Mouse (Mus musculus): ENCODE data around the gene Epha1. TPM values are rescaled to one million over a fixed set of nuclear protein-coding genes. Genes with fewer than 3 reads are reported as not detected.

Epha1 gene
- total RNA-seq (2018; cell fraction: chromatin; rRNA removed), result under 1 TPM in 2 of 26 experiments, not detected in 24; 0.16 to 0.25 TPM
- total RNA-seq (2018; cell fraction: cytosol; rRNA removed), result under 1 TPM in 1 of 26 experiments, not detected in 25; 0.03 TPM
- not detected for total RNA-seq (2018; cell fraction: nucleus; rRNA removed)
- polyA plus RNA-seq (2018), result not detected in 3 replicates

- H3K27ac ChIP-seq, result no peak within 1 kb of the TSS
These were observed at the start of gene Epha1 for GRCm38 (mm10) chr6:42372816-42373547. Gene Epha1, minus strand, starts transcription at chr6:42373268.

GRCm38 (mm10) chr6:42421439-42421838 is 48.4 kb upstream of the Epha1 start:
- 0% methylated on average over 2 of the region's 2 CpGs for WGBS (ENCODE audit: missing documents)
- H3K27ac ChIP-seq, result no peak overlapping the region
- no peaks in the 10 kb centered on the region for H3K36me3 ChIP-seq (ENCODE audit: inconsistent target)
- H3K79me2 ChIP-seq (ENCODE audit: inconsistent target), result no peaks in the 10 kb centered on the region
- no peak overlapping the region for H3K4me3 ChIP-seq (ENCODE audit: inconsistent target)

More at GRCm38 (mm10) chr6:42372816-42373547, at the start of gene Epha1:
- no peaks in the 10 kb centered on the region for H3K36me3 ChIP-seq (ENCODE audit: inconsistent target)
- WGBS (ENCODE audit: missing documents), result 6% methylated on average over 31 of the region's 36 CpGs
- no peak within 1 kb of the TSS for H3K4me3 ChIP-seq (ENCODE audit: inconsistent target)
- no peaks in the 10 kb centered on the region for H3K79me2 ChIP-seq (ENCODE audit: inconsistent target)

- H3K36me3 ChIP-seq (ENCODE audit: inconsistent target), result no peaks in the 10 kb centered on the region
- H3K79me2 ChIP-seq (ENCODE audit: inconsistent target), result no peaks in the 10 kb centered on the region
- WGBS (ENCODE audit: missing documents), result 35% methylated on average over 2 of the region's 2 CpGs
- no peak overlapping the region for H3K27ac ChIP-seq
- H3K4me3 ChIP-seq (ENCODE audit: inconsistent target), result no peak overlapping the region
These were observed 46.4 kb upstream of the Epha1 start for GRCm38 (mm10) chr6:42419443-42419842.

GRCm38 (mm10) chr6:42405134-42405533 is 32.1 kb upstream of the Epha1 start, which contains the start of gene Tas2r135:
Gene Tas2r135, plus strand, starts transcription at chr6:42405434.
- WGBS (ENCODE audit: missing documents), result 92% methylated on average over 2 of the region's 2 CpGs
- Histone ChIP-seq H3K4me3 (ENCODE audit: inconsistent target) (no peak within 1 kb of the TSS), H3K27ac (no peak within 1 kb of the TSS), H3K36me3 (ENCODE audit: inconsistent target) (no peaks in the 10 kb centered on the region), H3K79me2 (ENCODE audit: inconsistent target) (no peaks in the 10 kb centered on the region)

GRCm38 (mm10) chr6:42399938-42400337 is 26.9 kb upstream of the Epha1 start, which contains the start of gene Tas2r143:
Gene Tas2r143, plus strand, starts transcription at chr6:42400238.
- WGBS (ENCODE audit: missing documents), result 100% methylated on average over 1 of the region's 1 CpGs
- Histone ChIP-seq H3K27ac (no peak within 1 kb of the TSS), H3K79me2 (ENCODE audit: inconsistent target) (no peaks in the 10 kb centered on the region), H3K4me3 (ENCODE audit: inconsistent target) (no peak within 1 kb of the TSS), H3K36me3 (ENCODE audit: inconsistent target) (no peaks in the 10 kb centered on the region)

GRCm38 (mm10) chr6:42398998-42399397 is 25.9 kb upstream of the Epha1 start:
- no peak overlapping the region for H3K27ac ChIP-seq
- no peaks in the 10 kb centered on the region for H3K79me2 ChIP-seq (ENCODE audit: inconsistent target)
- no peak overlapping the region for H3K4me3 ChIP-seq (ENCODE audit: inconsistent target)
- 100% methylated on average over 1 of the region's 1 CpGs for WGBS (ENCODE audit: missing documents)
- no peaks in the 10 kb centered on the region for H3K36me3 ChIP-seq (ENCODE audit: inconsistent target)

- no peaks in the 10 kb centered on the region for H3K79me2 ChIP-seq (ENCODE audit: inconsistent target)
- H3K36me3 ChIP-seq (ENCODE audit: inconsistent target), result no peaks in the 10 kb centered on the region
- no peak overlapping the region for H3K27ac ChIP-seq
- WGBS (ENCODE audit: missing documents), result 18% methylated on average over 3 of the region's 3 CpGs
- H3K4me3 ChIP-seq (ENCODE audit: inconsistent target), result no peak overlapping the region
These were observed 25.2 kb upstream of the Epha1 start for GRCm38 (mm10) chr6:42398285-42398684.

GRCm38 (mm10) chr6:42397041-42397657 is 24.1 kb upstream of the Epha1 start:
- no peak overlapping the region for H3K27ac ChIP-seq
- WGBS (ENCODE audit: missing documents), result 40% methylated on average over 3 of the region's 3 CpGs

GRCm38 (mm10) chr6:42395960-42396809 is 23.1 kb upstream of the Epha1 start:
- 27% methylated on average over 9 of the region's 9 CpGs for WGBS (ENCODE audit: missing documents)
- no peak overlapping the region for H3K4me3 ChIP-seq (ENCODE audit: inconsistent target)
- no peaks in the 10 kb centered on the region for H3K36me3 ChIP-seq (ENCODE audit: inconsistent target)
- H3K27ac ChIP-seq, result no peak overlapping the region
- H3K79me2 ChIP-seq (ENCODE audit: inconsistent target), result no peaks in the 10 kb centered on the region

More at GRCm38 (mm10) chr6:42397041-42397657, 24.1 kb upstream of the Epha1 start:
- H3K4me3 ChIP-seq (ENCODE audit: inconsistent target), result no peak overlapping the region
- no peaks in the 10 kb centered on the region for H3K79me2 ChIP-seq (ENCODE audit: inconsistent target)
- H3K36me3 ChIP-seq (ENCODE audit: inconsistent target), result no peaks in the 10 kb centered on the region

GRCm38 (mm10) chr6:42391796-42392330 is 18.8 kb upstream of the Epha1 start:
- Histone ChIP-seq H3K36me3 (ENCODE audit: inconsistent target) (no peaks in the 10 kb centered on the region), H3K79me2 (ENCODE audit: inconsistent target) (no peaks in the 10 kb centered on the region), H3K27ac (no peak overlapping the region), H3K4me3 (ENCODE audit: inconsistent target) (no peak overlapping the region)
- WGBS (ENCODE audit: missing documents), result 67% methylated on average over 2 of the region's 2 CpGs

GRCm38 (mm10) chr6:42385635-42386034 is 12.6 kb upstream of the Epha1 start:
- H3K36me3 ChIP-seq (ENCODE audit: inconsistent target), result no peaks in the 10 kb centered on the region
- H3K27ac ChIP-seq, result no peak overlapping the region
- WGBS (ENCODE audit: missing documents), result 46% methylated on average over 4 of the region's 4 CpGs
- H3K4me3 ChIP-seq (ENCODE audit: inconsistent target), result no peak overlapping the region
- no peaks in the 10 kb centered on the region for H3K79me2 ChIP-seq (ENCODE audit: inconsistent target)

GRCm38 (mm10) chr6:42383360-42383759 is 10.3 kb upstream of the Epha1 start:
- Histone ChIP-seq H3K27ac (no peak overlapping the region), H3K4me3 (ENCODE audit: inconsistent target) (no peak overlapping the region), H3K79me2 (ENCODE audit: inconsistent target) (no peaks in the 10 kb centered on the region), H3K36me3 (ENCODE audit: inconsistent target) (no peaks in the 10 kb centered on the region)
- WGBS (ENCODE audit: missing documents), result 63% methylated on average over 5 of the region's 5 CpGs

GRCm38 (mm10) chr6:42381916-42382381 is 8.9 kb upstream of the Epha1 start:
- Histone ChIP-seq H3K36me3 (ENCODE audit: inconsistent target) (no peaks in the 10 kb centered on the region), H3K79me2 (ENCODE audit: inconsistent target) (no peaks in the 10 kb centered on the region), H3K27ac (no peak overlapping the region), H3K4me3 (ENCODE audit: inconsistent target) (no peak overlapping the region)
- WGBS (ENCODE audit: missing documents), result 58% methylated on average over 9 of the region's 9 CpGs

- no peak overlapping the region for H3K27ac ChIP-seq
- H3K79me2 ChIP-seq (ENCODE audit: inconsistent target), result no peaks in the 10 kb centered on the region
- H3K36me3 ChIP-seq (ENCODE audit: inconsistent target), result no peaks in the 10 kb centered on the region
- no peak overlapping the region for H3K4me3 ChIP-seq (ENCODE audit: inconsistent target)
- 94% methylated on average over 2 of the region's 2 CpGs for WGBS (ENCODE audit: missing documents)
These were observed 8.2 kb upstream of the Epha1 start for GRCm38 (mm10) chr6:42381221-42381620.
